Mouse (Mus musculus) MEL (cell line): ENCODE results near the gene Pde4dip. TPM values are rescaled to one million over a fixed set of nuclear protein-coding genes. Genes with fewer than 3 reads are reported as not detected.

Source experiments
- DNase-seq: peaks from one replicate; pipeline ENCODE4 v3.0.0; 2011; ENCODE audit warnings: low read depth, low spot score
- H3K27ac ChIP-seq: 2 replicates; pipeline ENCODE4 v1.5.1; 2012; ENCODE audit warnings: low read depth, mild to moderate bottlenecking, control low read depth, low read length, moderate library complexity; ENCODE audit not compliant: control insufficient read depth
- H3K27me3 ChIP-seq, 2 experiments: fragments of 150-350 bp in 1 of 2; sonication (generic) in 1 of 2; 2 replicates each; pipeline ENCODE4 v1.6.1; 2012; ENCODE audit warnings: low read length in 2 of 2, mild to moderate bottlenecking in 2 of 2, improper control_type of control experiment in 1 of 2, moderate library complexity in 1 of 2; ENCODE audit not compliant: insufficient read depth in 2 of 2, control insufficient read depth in 1 of 2
- H3K36me3 ChIP-seq, 2 experiments: 2 replicates each; pipeline ENCODE4 v1.6.1; 2012 to 2014; ENCODE audit warnings: low read length in 2 of 2, improper control_type of control experiment in 1 of 2, inconsistent platforms in 1 of 2, mild to moderate bottlenecking in 1 of 2; ENCODE audit not compliant: insufficient read depth in 2 of 2, control insufficient read depth in 1 of 2
- H3K4me1 ChIP-seq, 2 experiments: fragments of 150-350 bp in 1 of 2; sonication (generic) in 1 of 2; 2 replicates each; pipeline ENCODE4 v1.6.1; 2012; ENCODE audit warnings: low read length in 2 of 2, improper control_type of control experiment in 1 of 2, mild to moderate bottlenecking in 1 of 2; ENCODE audit not compliant: insufficient read depth in 2 of 2, control insufficient read depth in 1 of 2
- H3K4me3 ChIP-seq, 2 experiments: fragments of 150-350 bp in 1 of 2; sonication (generic) in 1 of 2; 2 replicates each; pipeline ENCODE4 v1.5.1; 2012; ENCODE audit warnings: low read depth in 2 of 2, low read length in 2 of 2, mild to moderate bottlenecking in 2 of 2, moderate library complexity in 2 of 2, control low read depth in 1 of 2, improper control_type of control experiment in 1 of 2; ENCODE audit not compliant: control insufficient read depth in 1 of 2, insufficient read depth in 1 of 2
- H3K79me2 ChIP-seq: 2 replicates; pipeline ENCODE4 v1.6.1; 2012; ENCODE audit warnings: mild to moderate bottlenecking, low read length, moderate library complexity; ENCODE audit not compliant: control insufficient read depth, poor library complexity, insufficient read depth
- H3K9ac ChIP-seq: 2 replicates; pipeline ENCODE4 v1.6.1; 2012; ENCODE audit warnings: low read depth, mild to moderate bottlenecking, control low read depth, low read length, moderate library complexity; ENCODE audit not compliant: control insufficient read depth, poor library complexity, severe bottlenecking
- H3K9me3 ChIP-seq: fragments of 150-350 bp; sonication (generic); replicated peaks from 2 replicates; pipeline ENCODE4 v1.6.1; 2012; ENCODE audit warnings: mild to moderate bottlenecking, low read length, improper control_type of control experiment, moderate library complexity; ENCODE audit not compliant: insufficient read depth
- BHLHE40 ChIP-seq: IDR thresholded peaks from 2 replicates; pipeline ENCODE4 v1.6.1; 2012; ENCODE audit warnings: low read depth, mild to moderate bottlenecking, inconsistent platforms, low read length, improper control_type of control experiment, borderline replicate concordance
- CHD2 ChIP-seq: IDR thresholded peaks from 2 replicates; pipeline ENCODE4 v1.6.1; 2011; ENCODE audit warnings: low read length, improper control_type of control experiment
- CTCF ChIP-seq, 3 experiments: IDR thresholded peaks in 2 of 3; conservative IDR thresholded peaks in 1 of 3; 2 replicates each; pipeline ENCODE4 v1.5.1; 2011 to 2012; ENCODE audit warnings: low read length in 3 of 3, low read depth in 2 of 3, mild to moderate bottlenecking in 2 of 3, improper control_type of control experiment in 1 of 3, inconsistent platforms in 1 of 3, mixed read lengths in 1 of 3, moderate library complexity in 1 of 3; ENCODE audit not compliant: control insufficient read depth in 1 of 3, insufficient read depth in 1 of 3, poor library complexity in 1 of 3, severe bottlenecking in 1 of 3
- E2F4 ChIP-seq: IDR thresholded peaks from 2 replicates; pipeline ENCODE4 v1.6.1; 2011; ENCODE audit warnings: low read depth, low read length, improper control_type of control experiment, borderline replicate concordance
- EP300 ChIP-seq, 2 experiments: IDR thresholded peaks; 2 replicates each; pipeline ENCODE4 v1.6.1; 2011; ENCODE audit warnings: improper control_type of control experiment in 2 of 2, low read length in 2 of 2, low read depth in 1 of 2, mild to moderate bottlenecking in 1 of 2
- GATA1 ChIP-seq: IDR thresholded peaks from 2 replicates; pipeline ENCODE4 v1.6.1; 2011; ENCODE audit warnings: low read depth, low read length, improper control_type of control experiment
- HCFC1 ChIP-seq: IDR thresholded peaks from 2 replicates; pipeline ENCODE4 v1.6.1; 2012; ENCODE audit warnings: low read depth, mild to moderate bottlenecking, inconsistent platforms, low read length, improper control_type of control experiment, moderate library complexity
- KAT2A ChIP-seq: conservative IDR thresholded peaks from 2 replicates; pipeline ENCODE4 v1.6.1; 2012; ENCODE audit warnings: low read depth, low read length, improper control_type of control experiment, inconsistent platforms
- MAFK ChIP-seq: IDR thresholded peaks from 2 replicates; pipeline ENCODE4 v1.6.1; 2011; ENCODE audit warnings: low read depth, mild to moderate bottlenecking, low read length, improper control_type of control experiment, borderline replicate concordance
- MAX ChIP-seq: IDR thresholded peaks from 2 replicates; pipeline ENCODE4 v1.6.1; 2011; ENCODE audit warnings: low read length, improper control_type of control experiment
- MAZ ChIP-seq: IDR thresholded peaks from 2 replicates; pipeline ENCODE4 v1.6.1; 2012; ENCODE audit warnings: low read depth, mild to moderate bottlenecking, inconsistent platforms, low read length, improper control_type of control experiment
- MEF2A ChIP-seq: IDR thresholded peaks from 2 replicates; pipeline ENCODE4 v1.6.1; 2014; ENCODE audit warnings: low read depth, mild to moderate bottlenecking, inconsistent platforms, low read length, improper control_type of control experiment; ENCODE audit not compliant: poor library complexity, insufficient replicate concordance, severe bottlenecking; ENCODE audit errors: extremely low read depth
- MYB ChIP-seq: IDR thresholded peaks from 2 replicates; pipeline ENCODE4 v1.6.1; 2011; ENCODE audit warnings: mild to moderate bottlenecking, low read depth, low read length, improper control_type of control experiment
- MYC ChIP-seq: IDR thresholded peaks from 2 replicates; pipeline ENCODE4 v1.6.1; 2011; ENCODE audit warnings: low read depth, mild to moderate bottlenecking, low read length, improper control_type of control experiment, moderate library complexity
- NELFE ChIP-seq: IDR thresholded peaks from 2 replicates; pipeline ENCODE4 v1.6.1; 2011; ENCODE audit warnings: low read depth, low read length, improper control_type of control experiment
- NRF1 ChIP-seq: IDR thresholded peaks from 2 replicates; pipeline ENCODE4 v1.6.1; 2014; ENCODE audit warnings: low read depth, mild to moderate bottlenecking, inconsistent platforms, low read length, improper control_type of control experiment, moderate library complexity; ENCODE audit not compliant: poor library complexity, insufficient read depth, severe bottlenecking
- POLR2A ChIP-seq, 2 experiments: IDR thresholded peaks; 2 replicates each; pipeline ENCODE4 v1.6.1; 2011 to 2012; ENCODE audit warnings: low read length in 2 of 2, mild to moderate bottlenecking in 2 of 2, control low read depth in 1 of 2, improper control_type of control experiment in 1 of 2, low read depth in 1 of 2, moderate library complexity in 1 of 2; ENCODE audit not compliant: control insufficient read depth in 1 of 2, insufficient read depth in 1 of 2, poor library complexity in 1 of 2
- POLR2AphosphoS5 ChIP-seq: IDR thresholded peaks from 2 replicates; pipeline ENCODE4 v1.6.1; 2012; ENCODE audit warnings: low read depth, borderline replicate concordance, mild to moderate bottlenecking, inconsistent platforms, low read length, moderate library complexity, mixed read lengths
- RAD21 ChIP-seq: IDR thresholded peaks from 2 replicates; pipeline ENCODE4 v1.6.1; 2011; ENCODE audit warnings: mild to moderate bottlenecking, low read depth, low read length, improper control_type of control experiment
- SIN3A ChIP-seq: IDR thresholded peaks from 2 replicates; pipeline ENCODE4 v1.6.1; 2012; ENCODE audit warnings: low read length, improper control_type of control experiment, inconsistent platforms
- TAL1 ChIP-seq: IDR thresholded peaks from 2 replicates; pipeline ENCODE4 v1.6.1; 2012; ENCODE audit warnings: mild to moderate bottlenecking, inconsistent platforms, low read length, moderate library complexity, mixed read lengths
- TBP ChIP-seq: IDR thresholded peaks from 2 replicates; pipeline ENCODE4 v1.8.0; 2011; ENCODE audit warnings: low read depth, low read length, improper control_type of control experiment
- USF1 ChIP-seq: IDR thresholded peaks from 2 replicates; pipeline ENCODE4 v1.6.1; 2014; ENCODE audit warnings: low read depth, mild to moderate bottlenecking, inconsistent platforms, low read length, improper control_type of control experiment, moderate library complexity
- USF2 ChIP-seq, 2 experiments: IDR thresholded peaks; 2 replicates each; pipeline ENCODE4 v1.6.1; 2011 to 2012; ENCODE audit warnings: improper control_type of control experiment in 2 of 2, low read length in 2 of 2, borderline replicate concordance in 1 of 2, inconsistent platforms in 1 of 2, low read depth in 1 of 2, mild to moderate bottlenecking in 1 of 2; ENCODE audit not compliant: insufficient read depth in 1 of 2
- ZC3H11A ChIP-seq: IDR thresholded peaks from 2 replicates; pipeline ENCODE4 v1.6.1; 2012; ENCODE audit warnings: low read depth, mild to moderate bottlenecking, inconsistent platforms, low read length, improper control_type of control experiment
- ZMIZ1 ChIP-seq: IDR thresholded peaks from 2 replicates; pipeline ENCODE4 v1.6.1; 2012; ENCODE audit warnings: low read depth, mild to moderate bottlenecking, inconsistent platforms, low read length, improper control_type of control experiment, moderate library complexity
- ZNF384 ChIP-seq: IDR thresholded peaks from 2 replicates; pipeline ENCODE4 v1.6.1; 2012; ENCODE audit warnings: low read depth, mild to moderate bottlenecking, inconsistent platforms, low read length, improper control_type of control experiment
- polyA plus RNA-seq, 2 experiments: library from polyadenylated mRNA; stranded (reverse) in 1 of 2; unstranded in 1 of 2; fragments of >175 nt in 1 of 2; fragments of >200 nt in 1 of 2; gene quantifications; 2 replicates each; pipeline versions ENCODE4 v1.2.1 to v1.2.4; 2012; ENCODE audit warnings: low replicate concordance in 2 of 2, low read depth in 1 of 2; ENCODE audit not compliant: insufficient read length in 2 of 2, insufficient read depth in 1 of 2, missing spikeins in 1 of 2
- total RNA-seq: library from RNA; depleted of rRNA; stranded (reverse); fragments of 300-350 nt; gene quantifications from 2 replicates; pipeline ENCODE4 v1.2.3, GENCODE M21; 2012

Gene Pde4dip
- total and polyA plus RNA-seq, 3 experiments, result 47.6 to 52.4 TPM; not detected in 1

GRCm38 (mm10) chr3:97706561-97706960, 181.9 kb downstream of the Pde4dip start:
- Histone ChIP-seq H3K79me2 (peaks cover 8% of the 10 kb centered on the region), H3K4me1 (peaks cover 0 to 7% of the 10 kb centered on the region in 2 experiments; a peak in 3 of 4 replicates), H3K27ac (no peak overlapping the region), H3K36me3 (peaks cover 0 to 4% of the 10 kb centered on the region in 2 experiments; a peak in 2 of 4 replicates), H3K4me3 (no peak overlapping the region), H3K9ac (no peak overlapping the region), H3K9me3 (no peaks in the 10 kb centered on the region), H3K27me3 (no peaks in the 10 kb centered on the region)
- TF ChIP-seq E2F4 (no peak), MAX (no peak), POLR2A (IDR thresholded peaks at IDR 0.05; ENCODE audit: control insufficient read depth in 1 of 2, insufficient read depth in 1 of 2, low read depth in 1 of 2, low read length in 2 of 2, poor library complexity in 1 of 2) (no peak), ZC3H11A (no peak), TAL1 (no peak), TBP (no peak), EP300 (IDR thresholded peaks at IDR 0.05; ENCODE audit: low read depth in 1 of 2, low read length in 2 of 2) (no peak), USF1 (no peak), CHD2 (no peak), HCFC1 (no peak), NELFE (no peak), GATA1 (no peak), POLR2AphosphoS5 (no peak), USF2 (IDR thresholded peaks at IDR 0.05; ENCODE audit: borderline replicate concordance in 1 of 2, insufficient read depth in 1 of 2, low read depth in 1 of 2, low read length in 2 of 2) (no peak), RAD21 (no peak), MEF2A (no peak), MAFK (no peak), CTCF (IDR thresholded peaks at IDR 0.05 in 2 of 3, conservative IDR thresholded peaks at IDR 0.05 in 1 of 3; ENCODE audit: control insufficient read depth in 1 of 3, insufficient read depth in 1 of 3, low read depth in 2 of 3, low read length in 3 of 3, poor library complexity in 1 of 3, severe bottlenecking in 1 of 3) (no peak)
- no peak for DNase-seq

GRCm38 (mm10) chr3:97705508-97705907, 183.0 kb downstream of the Pde4dip start:
- no peak overlapping the region for H3K27ac ChIP-seq
- H3K4me1 ChIP-seq, result peaks cover 0 to 10% of the 10 kb centered on the region in 2 experiments; a peak in 3 of 4 replicates
- peaks cover 0 to 4% of the 10 kb centered on the region in 2 experiments; a peak in 2 of 4 replicates for H3K36me3 ChIP-seq
- no peak for DNase-seq
- H3K9ac ChIP-seq, result no peak overlapping the region
- H3K79me2 ChIP-seq, result peaks cover 9% of the 10 kb centered on the region
- no peaks in the 10 kb centered on the region for H3K9me3 ChIP-seq
- TF ChIP-seq ZC3H11A, result no peak
- TF ChIP-seq MYC, result no peak
- TF ChIP-seq MEF2A, result no peak
- no peak for TF ChIP-seq MYB
- no peak for TF ChIP-seq KAT2A
- TF ChIP-seq SIN3A, result no peak
- TF ChIP-seq TBP, result no peak
- TF ChIP-seq MAZ, result no peak
- TF ChIP-seq HCFC1, result no peak
- no peak for TF ChIP-seq USF1
- no peak for TF ChIP-seq ZMIZ1
- no peak for TF ChIP-seq NELFE
- TF ChIP-seq RAD21, result no peak
- TF ChIP-seq E2F4, result no peak
- TF ChIP-seq NRF1, result no peak
- TF ChIP-seq ZNF384, result no peak
- no peak for TF ChIP-seq BHLHE40
- TF ChIP-seq CHD2, result no peak
- no peak for TF ChIP-seq POLR2AphosphoS5
- H3K4me3 ChIP-seq, result no peak overlapping the region
- no peaks in the 10 kb centered on the region for H3K27me3 ChIP-seq
